In genomic region chr10:8210366-8210765, GRCm38 (mm10) we compare ENCODE assay signal across 21 mouse cellular contexts.
DNase-seq lines count a peak whose midpoint lies in the region; ATAC-seq and TF ChIP-seq lines count a peak whose summit lies in the region.
"Had no signal": no experiment of that assay in that cellular context is flagged by ENCODE, and none has a peak within 500 bp of the region (broad histone marks: within the 10 kb centered on the region; RNA-seq: fewer than 3 reads in every experiment).

No protein-coding gene starts in this region.

- 0 out of 2 replicates have a peak overlapping the region, but pooled peaks have one; percentile 37 for H3K27ac ChIP-seq in forebrain, embryonic 10.5 days
- no peak overlapping the region for H3K27ac ChIP-seq in forebrain, embryonic 16.5 days (ENCODE audit: low read length)
- no peak overlapping the region for H3K27ac ChIP-seq in hindbrain, postnatal 0 days
- H3K27ac ChIP-seq in hindbrain, embryonic 12.5 days: no peak overlapping the region
- H3K27ac ChIP-seq in limb, embryonic 13.5 days: peak overlapping the region; percentile 74
- H3K27ac ChIP-seq: embryonic facial prominence, embryonic 13.5 days; heart, embryonic 15.5 days had no signal

- no peaks in the 10 kb centered on the region for H3K9me3 ChIP-seq in forebrain, embryonic 10.5 days
- H3K9me3 ChIP-seq in forebrain, embryonic 16.5 days (ENCODE audit: control insufficient read depth, low read length): no peaks in the 10 kb centered on the region
- no peaks in the 10 kb centered on the region for H3K9me3 ChIP-seq in hindbrain, postnatal 0 days (ENCODE audit: low read length)
- H3K9me3 ChIP-seq in hindbrain, embryonic 12.5 days (replicated peaks): no peaks in the 10 kb centered on the region
- H3K9me3 ChIP-seq in limb, embryonic 13.5 days: no peaks in the 10 kb centered on the region
- H3K9me3 ChIP-seq: embryonic facial prominence, embryonic 13.5 days; G1E; heart, embryonic 15.5 days had no signal

- H3K9ac ChIP-seq in forebrain, embryonic 16.5 days (replicated peaks; ENCODE audit: low read depth, low read length): no peak overlapping the region
- H3K9ac ChIP-seq in hindbrain, postnatal 0 days (replicated peaks; ENCODE audit: low read length): no peak overlapping the region
- no peak overlapping the region for H3K9ac ChIP-seq in hindbrain, embryonic 12.5 days
- H3K9ac ChIP-seq in limb, embryonic 13.5 days: no peak overlapping the region
- H3K9ac ChIP-seq: embryonic facial prominence, embryonic 13.5 days; heart, embryonic 15.5 days had no signal

- peaks cover 39% of the 10 kb centered on the region for H3K4me1 ChIP-seq in forebrain, embryonic 10.5 days
- no peaks in the 10 kb centered on the region for H3K4me1 ChIP-seq in forebrain, embryonic 16.5 days (replicated peaks; ENCODE audit: control insufficient read depth, insufficient read depth, low read length)
- no peaks in the 10 kb centered on the region; the same call in 1 of the 2 replicates for H3K4me1 ChIP-seq in hindbrain, postnatal 0 days (ENCODE audit: insufficient read depth, low read length)
- H3K4me1 ChIP-seq in hindbrain, embryonic 12.5 days: peaks cover 20% of the 10 kb centered on the region
- H3K4me1 ChIP-seq in limb, embryonic 13.5 days: peaks cover 49% of the 10 kb centered on the region

- no peak overlapping the region for H3K4me3 ChIP-seq in forebrain, embryonic 10.5 days
- no peak overlapping the region for H3K4me3 ChIP-seq in forebrain, embryonic 16.5 days (replicated peaks; ENCODE audit: low read length)
- no peak overlapping the region for H3K4me3 ChIP-seq in hindbrain, postnatal 0 days (ENCODE audit: low read length)
- no peak overlapping the region for H3K4me3 ChIP-seq in hindbrain, embryonic 12.5 days
- no peak overlapping the region for H3K4me3 ChIP-seq in limb, embryonic 13.5 days
- H3K4me3 ChIP-seq: embryonic facial prominence, embryonic 13.5 days; heart, embryonic 15.5 days had no signal

- ATAC-seq in forebrain, embryonic 16.5 days: no peak
- ATAC-seq in hindbrain, postnatal 0 days: peak; percentile 43; the same call in 1 of the 2 replicates
- ATAC-seq in hindbrain, embryonic 12.5 days (ENCODE audit: low FRiP score): no peak
- no peak for ATAC-seq in limb, embryonic 13.5 days (ENCODE audit: low FRiP score, low read depth)
- ATAC-seq: CD4-positive, CD25-positive, alpha-beta regulatory T cell, adult 4 months; forebrain, embryonic 14.5 days had no signal

- no peaks in the 10 kb centered on the region for H3K27me3 ChIP-seq in forebrain, embryonic 10.5 days (ENCODE audit: poor library complexity, severe bottlenecking)
- H3K27me3 ChIP-seq in forebrain, embryonic 16.5 days (replicated peaks; ENCODE audit: control insufficient read depth, insufficient read depth, low read length): no peaks in the 10 kb centered on the region
- no peaks in the 10 kb centered on the region for H3K27me3 ChIP-seq in hindbrain, postnatal 0 days (ENCODE audit: insufficient read depth, low read length)
- H3K27me3 ChIP-seq in hindbrain, embryonic 12.5 days: no peaks in the 10 kb centered on the region
- no peaks in the 10 kb centered on the region for H3K27me3 ChIP-seq in limb, embryonic 13.5 days
- H3K27me3 ChIP-seq: embryonic facial prominence, embryonic 13.5 days; heart, embryonic 15.5 days had no signal

- DNase-seq in forebrain, embryonic 10.5 days (ENCODE audit: extremely low spot score, low spot score): no peak
- DNase-seq in hindbrain, postnatal 0 days (ENCODE audit: low spot score): no peak
- DNase-seq in ZHBTc4 (ENCODE audit: low read depth, low spot score): peak; percentile 12
- DNase-seq in adrenal gland, postnatal 14 days: no peak
- DNase-seq: adrenal gland, postnatal 10 days; B cell, adult 2 months; cerebellum, adult 11-12 months; cerebellum, adult 9-10 months; cerebellum, postnatal 25 days; gastrocnemius, postnatal 36 days; heart, adult 18-20 months; heart, postnatal 14 days had no signal

- no peak for TF ChIP-seq CTCF in hindbrain, postnatal 0 days (IDR thresholded peaks at IDR 0.05; ENCODE audit: low read depth)

- 38% methylated on average over 3 of the region's 3 CpGs for WGBS in forebrain, embryonic 10.5 days
- WGBS in forebrain, embryonic 16.5 days: 14% methylated on average over 3 of the region's 3 CpGs
- 46% methylated on average over 3 of the region's 3 CpGs for WGBS in hindbrain, postnatal 0 days
- 39% methylated on average over 3 of the region's 3 CpGs for WGBS in hindbrain, embryonic 12.5 days
- 81% methylated on average over 3 of the region's 3 CpGs for WGBS in limb, embryonic 13.5 days

- no peak overlapping the region for H3K4me2 ChIP-seq in forebrain, embryonic 16.5 days (ENCODE audit: low read length)
- no peak overlapping the region for H3K4me2 ChIP-seq in hindbrain, postnatal 0 days (ENCODE audit: low read depth, low read length)
- no peak overlapping the region for H3K4me2 ChIP-seq in hindbrain, embryonic 12.5 days (replicated peaks)
- H3K4me2 ChIP-seq in limb, embryonic 13.5 days (replicated peaks): no peak overlapping the region
- H3K4me2 ChIP-seq: embryonic facial prominence, embryonic 13.5 days; heart, embryonic 11.5 days; heart, embryonic 15.5 days had no signal

- H3K36me3 ChIP-seq in forebrain, embryonic 10.5 days (replicated peaks): no peaks in the 10 kb centered on the region
- no peaks in the 10 kb centered on the region for H3K36me3 ChIP-seq in forebrain, embryonic 16.5 days (ENCODE audit: control insufficient read depth, insufficient read depth)
- no peaks in the 10 kb centered on the region for H3K36me3 ChIP-seq in hindbrain, postnatal 0 days (ENCODE audit: insufficient read depth, low read length)
- no peaks in the 10 kb centered on the region for H3K36me3 ChIP-seq in hindbrain, embryonic 12.5 days
- H3K36me3 ChIP-seq in limb, embryonic 13.5 days: peaks cover 4% of the 10 kb centered on the region; the same call in 1 of the 2 replicates
- H3K36me3 ChIP-seq: embryonic facial prominence, embryonic 13.5 days; G1E; heart, embryonic 15.5 days had no signal

Comparison
In these comparisons a context has a peak if more than half of its experiments do, and no peak if none do; other contexts are left out.
1. H3K27ac ChIP-seq: peak in forebrain, embryonic 10.5 days (single experiment) and limb, embryonic 13.5 days (single experiment); none in forebrain, embryonic 16.5 days (single experiment), hindbrain, postnatal 0 days (single experiment) and hindbrain, embryonic 12.5 days (single experiment).